Mouse (Mus musculus): ENCODE data around the gene Eif1ad. TPM values are rescaled to one million over a fixed set of nuclear protein-coding genes. Genes with fewer than 3 reads are reported as not detected.
"Not testable (repeated sequence)": the region's sequence is repeated elsewhere in the genome, so short reads cannot be mapped to it uniquely, and the experiment has no call there.

Gene Eif1ad
- 51.1 and 55.2 TPM in 2 replicates for polyA plus RNA-seq (2015; fragmentation: Nextera tagmentation; extraction: Ambion mirVana)

DNA sequence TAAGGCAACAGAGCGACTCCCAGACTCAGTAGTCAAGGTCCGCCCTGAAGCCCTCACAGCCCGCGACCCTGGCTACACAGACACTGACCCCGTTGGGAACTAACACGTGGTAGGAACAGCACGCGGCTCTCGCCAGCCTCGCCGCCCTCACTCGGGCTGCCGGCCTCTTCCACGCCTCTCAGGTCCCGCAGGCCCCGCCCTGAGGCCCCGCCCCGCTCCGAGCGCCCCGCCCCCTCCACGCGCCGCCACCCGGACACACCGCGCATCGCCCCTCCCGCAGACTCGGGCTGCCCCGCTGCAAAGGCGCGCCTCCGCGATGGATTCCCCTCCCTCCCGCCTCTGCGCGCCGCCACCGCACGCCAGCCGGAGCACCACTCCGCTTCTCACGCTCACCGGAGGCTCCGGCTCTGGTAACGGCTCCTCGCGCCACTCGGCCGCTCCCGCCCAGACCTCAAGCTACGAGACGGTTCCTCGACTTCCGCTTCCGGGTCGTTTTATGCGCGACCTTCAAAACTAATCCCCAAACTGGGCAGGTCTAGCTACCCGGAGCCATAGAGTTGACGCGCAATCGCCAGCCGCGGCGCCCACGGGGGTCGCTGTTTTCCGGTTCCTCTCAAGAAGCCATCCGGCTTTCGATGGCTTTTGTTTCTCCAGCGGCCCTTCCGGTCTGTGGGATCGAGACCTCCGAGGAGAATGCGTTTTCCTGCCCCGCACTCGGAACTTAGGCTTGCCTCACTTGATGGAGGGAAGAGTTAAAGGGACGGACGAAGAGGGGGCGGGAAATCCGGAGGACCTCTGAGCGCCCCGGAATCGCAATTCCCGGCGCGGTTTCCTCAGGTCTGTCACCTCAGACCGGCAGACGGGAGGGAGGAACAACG is at the start of gene Eif1ad:
Gene Eif1ad (plus strand): TSS at position 567 of the 878 bp plus-strand sequence.
- WGBS = under 1% methylated on average over 92 of the region's 92 CpGs
- peaks cover 48% of the 10 kb centered on the region for H3K36me3 ChIP-seq
- H3K4me2 ChIP-seq = peak within 1 kb of the TSS; percentile 94

GRCm38 (mm10) chr19:5323801-5324200 is 42.7 kb upstream of the Eif1ad start:
- 63% methylated on average over 17 of the region's 17 CpGs for WGBS
- no peaks in the 10 kb centered on the region for H3K4me1 ChIP-seq (replicated peaks)
- no peak overlapping the region for H3K27ac ChIP-seq (replicated peaks)
- H3K27me3 ChIP-seq = no peaks in the 10 kb centered on the region
- H3K4me3 ChIP-seq = no peak overlapping the region
- no peak for ATAC-seq (ENCODE audit: low read depth)
- H3K36me3 ChIP-seq = no peaks in the 10 kb centered on the region
- H3K9me3 ChIP-seq = no peaks in the 10 kb centered on the region
- H3K4me2 ChIP-seq = no peak overlapping the region
- H3K9ac ChIP-seq = no peak overlapping the region

More for the DNA sequence above, at the start of gene Eif1ad:
- H3K27me3 ChIP-seq = no peaks in the 10 kb centered on the region
- no peaks in the 10 kb centered on the region for H3K9me3 ChIP-seq
- H3K27ac ChIP-seq (replicated peaks) = peak within 1 kb of the TSS; percentile 94
- peak within 1 kb of the TSS; percentile 98 for H3K4me3 ChIP-seq
- H3K9ac ChIP-seq = peak within 1 kb of the TSS; percentile 92
- peaks cover 30% of the 10 kb centered on the region for H3K4me1 ChIP-seq (replicated peaks)
- ATAC-seq (ENCODE audit: low read depth) = peak; percentile 97

DNA sequence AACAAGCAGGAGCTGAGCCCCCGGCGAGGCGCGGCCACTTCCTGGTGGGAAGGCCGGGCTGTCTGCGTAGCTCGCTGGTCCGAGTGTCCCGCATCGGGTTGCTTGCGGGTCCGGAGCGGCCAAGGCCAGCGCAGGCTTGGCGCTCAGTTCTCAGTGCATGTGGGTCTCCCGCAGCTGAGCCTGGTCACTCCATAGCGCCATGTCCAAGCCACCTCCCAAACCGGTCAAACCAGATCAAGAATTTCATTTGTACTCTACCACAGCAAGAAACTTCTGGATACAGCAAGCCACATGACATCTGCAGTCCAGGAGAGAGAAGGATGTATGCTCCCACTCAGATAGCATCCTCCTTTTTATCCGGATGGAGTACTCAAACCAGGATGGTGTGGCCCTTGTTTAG is 38.6 kb upstream of the Eif1ad start:
- Histone ChIP-seq H3K4me3 (no peak overlapping the region), H3K36me3 (no peaks in the 10 kb centered on the region), H3K27me3 (no peaks in the 10 kb centered on the region), H3K4me2 (no peak overlapping the region), H3K9ac (no peak overlapping the region), H3K9me3 (no peaks in the 10 kb centered on the region), H3K27ac (replicated peaks) (no peak overlapping the region), H3K4me1 (replicated peaks) (no peaks in the 10 kb centered on the region)
- 73% methylated on average over 19 of the region's 19 CpGs for WGBS
- ATAC-seq (ENCODE audit: low read depth) = no peak

DNA sequence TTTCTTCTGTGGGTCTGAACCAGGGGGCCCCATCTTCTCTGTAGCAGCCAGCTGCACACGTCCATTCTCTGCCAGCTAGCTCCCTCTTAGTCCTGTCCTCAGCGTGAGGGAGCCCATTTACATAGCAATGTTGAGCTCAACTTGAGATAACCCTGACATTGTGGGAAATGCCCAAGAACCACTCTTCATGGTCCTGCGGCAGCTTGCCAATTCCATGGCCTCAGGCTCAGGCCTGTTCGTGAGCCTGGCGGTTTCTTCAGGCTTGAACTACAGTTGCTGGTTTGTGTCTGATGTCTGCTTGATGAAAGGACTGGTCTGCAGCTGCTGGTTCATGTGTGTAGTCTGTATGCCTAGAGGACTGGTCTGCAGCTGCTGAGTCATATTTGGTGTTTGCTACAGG is 31.8 kb upstream of the Eif1ad start:
- no peaks in the 10 kb centered on the region for H3K27me3 ChIP-seq
- H3K9me3 ChIP-seq = no peaks in the 10 kb centered on the region
- H3K27ac ChIP-seq (replicated peaks) = no peak overlapping the region
- no peaks in the 10 kb centered on the region for H3K4me1 ChIP-seq (replicated peaks)
- no peak overlapping the region for H3K9ac ChIP-seq
- H3K4me3 ChIP-seq = no peak overlapping the region
- no peaks in the 10 kb centered on the region for H3K36me3 ChIP-seq
- no peak for ATAC-seq (ENCODE audit: low read depth)
- WGBS = 72% methylated on average over 5 of the region's 5 CpGs
- H3K4me2 ChIP-seq = no peak overlapping the region

DNA sequence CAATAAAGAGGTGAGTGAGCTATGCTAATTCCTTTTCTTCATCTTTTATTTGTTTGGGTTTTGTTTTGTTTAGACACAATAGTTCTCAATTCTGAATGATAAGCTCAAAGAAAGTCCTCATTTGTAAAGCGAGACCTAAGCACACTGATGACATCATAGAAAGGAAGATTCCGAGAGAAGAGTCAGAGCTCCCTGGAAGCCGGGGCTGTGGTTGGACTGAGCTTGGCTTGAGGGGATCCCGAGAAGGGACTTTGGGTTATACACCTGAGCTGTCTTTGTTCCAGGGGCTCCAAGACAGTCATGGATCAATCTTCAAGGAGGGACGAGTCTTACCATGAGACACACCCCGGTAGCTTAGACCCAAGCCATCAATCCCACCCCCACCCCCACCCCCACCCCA is 31.1 kb upstream of the Eif1ad start, which contains the start of gene Catsper1:
Gene Catsper1 (plus strand): TSS at position 301 of the 400 bp plus-strand sequence.
- H3K27me3 ChIP-seq = no peaks in the 10 kb centered on the region
- H3K4me1 ChIP-seq (replicated peaks) = no peaks in the 10 kb centered on the region
- no peaks in the 10 kb centered on the region for H3K9me3 ChIP-seq
- H3K4me3 ChIP-seq = no peak within 1 kb of the TSS
- no peak within 1 kb of the TSS for H3K4me2 ChIP-seq
- H3K27ac ChIP-seq (replicated peaks) = no peak within 1 kb of the TSS
- WGBS = 90% methylated on average over 6 of the region's 6 CpGs
- H3K36me3 ChIP-seq = no peaks in the 10 kb centered on the region
- H3K9ac ChIP-seq = no peak within 1 kb of the TSS
- no peak for ATAC-seq (ENCODE audit: low read depth)

DNA sequence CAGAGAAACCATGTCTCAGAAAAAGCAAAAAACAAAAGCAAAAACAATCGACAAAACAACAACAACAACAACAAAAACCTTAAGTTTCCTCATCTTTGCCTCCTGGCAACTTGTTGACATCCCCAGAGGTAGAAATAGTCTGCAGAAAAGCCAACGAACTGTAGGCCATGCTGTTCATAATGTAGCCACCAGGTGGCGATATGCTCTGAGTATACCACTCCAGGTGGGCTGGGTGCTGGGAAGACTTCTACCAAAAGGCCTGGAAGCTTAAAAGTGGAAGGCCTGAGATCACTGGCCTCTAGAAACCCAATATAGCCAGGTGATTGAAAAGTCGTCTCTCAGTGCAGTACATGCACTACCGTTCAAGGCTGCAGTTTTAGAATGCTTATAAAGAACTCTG is 28.6 kb upstream of the Eif1ad start:
- WGBS = 22% methylated on average over 5 of the region's 5 CpGs

GRCm38 (mm10) chr19:5341360-5341759 is 25.2 kb upstream of the Eif1ad start:
- Histone ChIP-seq H3K4me2 (no peak overlapping the region), H3K27ac (replicated peaks) (no peak overlapping the region), H3K9ac (no peak overlapping the region), H3K4me3 (no peak overlapping the region), H3K36me3 (no peaks in the 10 kb centered on the region), H3K4me1 (replicated peaks) (no peaks in the 10 kb centered on the region), H3K9me3 (no peaks in the 10 kb centered on the region), H3K27me3 (no peaks in the 10 kb centered on the region)
- WGBS = 90% methylated on average over 7 of the region's 7 CpGs
- no peak for ATAC-seq (ENCODE audit: low read depth)

More for the DNA sequence above, 28.6 kb upstream of the Eif1ad start:
- no peaks in the 10 kb centered on the region for H3K27me3 ChIP-seq
- ATAC-seq (ENCODE audit: low read depth) = no peak
- no peak overlapping the region for H3K4me2 ChIP-seq
- H3K4me1 ChIP-seq (replicated peaks) = no peaks in the 10 kb centered on the region
- H3K4me3 ChIP-seq = no peak overlapping the region
- H3K9ac ChIP-seq = no peak overlapping the region
- no peaks in the 10 kb centered on the region for H3K36me3 ChIP-seq
- H3K9me3 ChIP-seq = no peaks in the 10 kb centered on the region
- H3K27ac ChIP-seq (replicated peaks) = no peak overlapping the region

- Histone ChIP-seq H3K4me3 (no peak overlapping the region), H3K9me3 (no peaks in the 10 kb centered on the region), H3K27ac (replicated peaks) (no peak overlapping the region), H3K9ac (no peak overlapping the region), H3K4me1 (replicated peaks) (peaks cover 7% of the 10 kb centered on the region), H3K36me3 (no peaks in the 10 kb centered on the region), H3K27me3 (peaks cover 5% of the 10 kb centered on the region; the same call in 1 of the 2 replicates), H3K4me2 (no peak overlapping the region)
- WGBS = 81% methylated on average over 6 of the region's 6 CpGs
- ATAC-seq (ENCODE audit: low read depth) = no peak
These were observed 21.0 kb upstream of the Eif1ad start for GRCm38 (mm10) chr19:5345297-5346131.

DNA sequence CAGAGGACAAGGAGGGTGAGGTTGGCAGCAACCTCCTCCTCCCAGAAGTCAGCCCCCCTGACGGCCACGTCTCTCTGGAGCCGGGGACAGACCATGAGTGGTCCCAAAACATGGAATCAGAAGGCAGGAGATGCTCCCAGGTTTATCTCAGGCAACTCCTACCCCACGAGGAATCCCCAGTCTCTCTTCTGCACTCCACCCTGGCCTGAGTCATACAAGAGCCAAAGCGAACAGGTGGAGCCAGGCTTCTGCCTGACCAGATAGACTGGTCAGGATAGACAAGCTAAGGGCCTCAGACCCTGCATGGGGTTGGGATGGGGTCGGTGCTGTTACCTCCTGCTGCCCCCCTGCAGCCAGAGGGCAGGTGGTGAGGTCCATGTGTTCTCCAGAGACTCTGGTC is 18.5 kb upstream of the Eif1ad start:
- no peak for ATAC-seq (ENCODE audit: low read depth)
- Histone ChIP-seq H3K4me1 (replicated peaks) (peaks cover 7% of the 10 kb centered on the region), H3K36me3 (no peaks in the 10 kb centered on the region), H3K9ac (no peak overlapping the region), H3K27me3 (peaks cover 5% of the 10 kb centered on the region; the same call in 1 of the 2 replicates), H3K4me2 (no peak overlapping the region), H3K4me3 (no peak overlapping the region), H3K9me3 (no peaks in the 10 kb centered on the region), H3K27ac (replicated peaks) (no peak overlapping the region)
- WGBS = 83% methylated on average over 6 of the region's 6 CpGs

GRCm38 (mm10) chr19:5348526-5349501 is 17.7 kb upstream of the Eif1ad start:
- Histone ChIP-seq H3K9ac (peak overlapping the region; percentile 80), H3K27ac (replicated peaks) (no peak overlapping the region), H3K4me2 (peak overlapping the region; percentile 66), H3K9me3 (no peaks in the 10 kb centered on the region), H3K4me1 (replicated peaks) (peaks cover 7% of the 10 kb centered on the region), H3K36me3 (no peaks in the 10 kb centered on the region), H3K4me3 (peak overlapping the region; percentile 41), H3K27me3 (peaks cover 5% of the 10 kb centered on the region; the same call in 1 of the 2 replicates)
- ATAC-seq (ENCODE audit: low read depth) = peak; percentile 53; the same call in 1 of the 2 replicates
- WGBS = 6% methylated on average over 34 of the region's 34 CpGs

DNA sequence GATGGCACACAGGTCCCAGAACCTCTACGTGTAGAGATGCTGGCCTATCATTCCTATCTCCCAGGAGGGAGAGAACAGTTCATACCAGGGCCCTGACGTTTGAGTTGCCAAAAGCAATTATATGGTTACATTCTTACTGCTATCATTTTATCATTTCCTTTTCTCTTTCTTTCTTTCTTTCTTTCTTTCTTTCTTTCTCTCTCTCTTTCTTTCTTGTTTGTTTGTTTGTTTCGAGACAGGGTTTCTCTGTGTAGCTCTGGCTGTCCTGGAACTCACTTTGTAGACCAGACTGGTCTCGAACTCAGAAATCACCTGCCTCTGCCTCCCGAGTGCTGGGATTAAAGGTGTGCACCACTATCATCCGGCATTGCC is 17.1 kb upstream of the Eif1ad start, which contains the start of gene Cst6:
Gene Cst6 (minus strand): TSS at position 73 of the 372 bp plus-strand sequence.
- H3K27ac ChIP-seq (replicated peaks); H3K4me1 ChIP-seq (replicated peaks); H3K9me3 ChIP-seq; H3K27me3 ChIP-seq; ATAC-seq (ENCODE audit: low read depth); H3K36me3 ChIP-seq: not testable (repeated sequence)
- H3K9ac ChIP-seq = peak within 1 kb of the TSS; percentile 80
- H3K4me3 ChIP-seq = peak within 1 kb of the TSS; percentile 41
- WGBS = 61% methylated on average over 6 of the region's 6 CpGs
- peak within 1 kb of the TSS; percentile 66 for H3K4me2 ChIP-seq
